Mouse (Mus musculus) liver, embryonic 18 days (tissue): ENCODE results near the gene Itprip. TPM values are rescaled to one million over a fixed set of nuclear protein-coding genes. Genes with fewer than 3 reads are reported as not detected.

Experiments
- polyA plus RNA-seq: library from polyadenylated mRNA; depleted of rRNA; stranded (reverse); fragments of >200 nt; gene quantifications from 2 replicates; pipeline ENCODE4 v1.2.3, GENCODE M21; 2012; rRNA removed

Itprip gene
- polyA plus RNA-seq: 2.9 and 3.3 TPM in 2 replicates

DNA sequence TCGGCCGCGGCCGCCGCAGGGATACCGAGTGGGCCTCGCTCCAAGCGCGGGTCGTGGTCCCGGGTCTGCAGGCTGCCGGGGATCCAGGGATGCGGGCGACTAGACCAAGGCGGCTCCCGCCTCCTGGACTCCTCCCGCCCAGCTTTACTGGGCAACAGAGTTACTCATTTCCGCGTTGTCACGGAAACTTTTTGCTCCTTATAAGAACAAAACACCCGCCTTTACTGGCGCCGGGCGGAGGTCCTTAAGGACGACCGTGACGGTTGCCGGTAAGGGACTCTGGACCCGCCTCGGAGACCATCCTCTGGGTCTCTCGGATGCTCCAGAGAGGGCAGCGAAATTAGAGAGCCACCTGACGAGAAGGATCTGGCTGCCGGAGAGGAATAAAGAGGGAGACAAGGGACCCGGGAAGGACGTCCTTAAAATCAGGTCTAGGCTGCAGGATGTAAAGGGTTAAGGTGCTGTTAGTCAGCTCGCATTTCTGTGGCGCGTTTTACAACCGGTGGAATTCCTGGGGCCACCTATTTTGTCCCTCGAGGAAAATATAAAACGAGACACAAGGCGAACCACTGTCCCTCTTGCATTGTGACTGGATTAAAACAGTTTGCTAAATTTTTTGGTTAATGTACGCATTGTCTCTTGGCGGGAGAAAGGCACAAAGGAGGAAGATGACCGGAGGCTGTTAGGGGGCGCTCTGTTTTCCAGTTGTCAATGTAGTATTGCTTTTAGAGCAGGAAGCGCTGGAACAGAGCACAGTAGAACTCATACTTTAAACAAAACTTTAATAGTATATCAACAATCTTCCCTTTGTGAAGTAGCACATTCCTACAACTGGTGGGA, at the start of gene Itprip, which contains the start of gene Cfap43:
Itprip (minus strand) TSS at position 174 of the 840 bp plus-strand sequence.
Cfap43 (minus strand) TSS at position 162 of the 840 bp plus-strand sequence.

DNA sequence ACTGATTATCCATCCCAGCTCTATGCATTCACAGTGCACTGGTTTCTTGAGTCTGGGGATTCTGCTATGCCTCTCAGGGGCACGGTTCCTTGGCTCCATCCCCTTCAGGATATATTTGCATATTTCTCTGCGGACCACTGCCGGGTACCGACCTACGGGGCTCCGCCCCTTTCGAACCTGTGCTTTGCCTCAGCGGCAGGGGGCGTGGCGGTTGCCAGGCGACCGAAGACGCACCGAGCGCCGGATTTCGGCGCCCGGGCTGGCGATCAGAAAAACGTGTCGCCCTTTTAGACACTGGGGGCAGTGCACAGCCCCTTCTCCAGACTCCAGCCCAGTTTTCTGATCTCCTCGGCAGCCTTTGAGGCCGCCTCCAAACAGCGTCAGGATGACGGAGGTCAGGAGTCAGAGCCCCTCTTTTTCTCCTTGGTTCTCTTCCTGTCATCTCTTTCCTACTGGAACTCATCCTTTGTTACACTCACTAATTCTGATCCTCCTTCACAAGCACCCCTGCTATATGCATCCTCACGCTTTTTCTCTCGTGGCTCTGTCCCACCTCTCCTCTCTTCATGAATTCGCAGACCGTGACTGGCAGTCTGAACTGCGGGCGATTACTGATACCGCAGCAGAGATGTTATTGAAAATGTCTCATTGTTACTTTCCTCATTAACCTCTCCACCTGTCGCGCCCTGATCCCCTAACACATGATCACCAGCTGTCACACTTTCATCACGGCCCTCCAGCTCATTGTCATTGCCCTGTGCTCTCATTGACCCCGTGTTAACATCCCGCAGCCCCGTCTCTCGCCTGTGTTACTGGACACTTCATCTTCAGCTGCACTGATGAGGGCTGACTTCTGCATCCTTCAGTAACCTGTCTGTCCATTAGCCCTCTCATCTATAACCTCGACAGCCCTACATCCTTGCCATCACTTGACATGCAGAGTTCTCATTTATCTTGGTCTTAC, 18.6 kb upstream of the Itprip start, which contains the start of gene Cfap58:
Cfap58 (plus strand) TSS at position 233 of the 964 bp plus-strand sequence.

DNA sequence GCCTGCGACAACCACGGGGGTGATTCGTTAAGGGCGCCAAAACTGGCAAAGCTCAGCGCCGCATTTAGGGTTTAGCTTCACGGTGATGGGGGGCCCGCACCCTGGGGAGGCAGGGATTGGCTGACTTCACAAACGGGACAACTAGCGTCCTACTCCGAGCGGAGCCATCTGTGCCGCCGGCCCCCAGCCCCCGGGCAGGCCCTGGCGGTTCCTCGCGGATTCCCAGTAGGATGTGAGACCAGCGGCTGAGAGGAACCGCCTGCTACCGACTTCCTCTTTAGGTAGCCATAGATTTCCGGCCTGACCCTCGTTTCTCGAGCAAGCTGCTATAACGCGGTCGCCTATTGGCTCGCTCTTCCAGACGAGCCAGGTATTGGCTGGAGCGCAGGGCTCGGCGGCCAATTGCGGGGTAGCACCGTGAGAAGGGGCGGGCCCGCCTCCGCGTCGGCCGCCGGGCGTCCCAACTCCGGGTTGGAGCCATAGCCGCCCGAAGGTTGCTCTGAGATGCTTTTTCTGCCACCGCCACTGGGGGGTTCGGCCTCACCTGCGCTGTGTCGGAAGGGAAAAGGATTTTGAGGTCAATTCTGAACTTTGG, 53.6 kb downstream of the Itprip start, which contains the start of gene Gsto2:
Gsto2 (plus strand) TSS at position 182 of the 595 bp plus-strand sequence.

DNA sequence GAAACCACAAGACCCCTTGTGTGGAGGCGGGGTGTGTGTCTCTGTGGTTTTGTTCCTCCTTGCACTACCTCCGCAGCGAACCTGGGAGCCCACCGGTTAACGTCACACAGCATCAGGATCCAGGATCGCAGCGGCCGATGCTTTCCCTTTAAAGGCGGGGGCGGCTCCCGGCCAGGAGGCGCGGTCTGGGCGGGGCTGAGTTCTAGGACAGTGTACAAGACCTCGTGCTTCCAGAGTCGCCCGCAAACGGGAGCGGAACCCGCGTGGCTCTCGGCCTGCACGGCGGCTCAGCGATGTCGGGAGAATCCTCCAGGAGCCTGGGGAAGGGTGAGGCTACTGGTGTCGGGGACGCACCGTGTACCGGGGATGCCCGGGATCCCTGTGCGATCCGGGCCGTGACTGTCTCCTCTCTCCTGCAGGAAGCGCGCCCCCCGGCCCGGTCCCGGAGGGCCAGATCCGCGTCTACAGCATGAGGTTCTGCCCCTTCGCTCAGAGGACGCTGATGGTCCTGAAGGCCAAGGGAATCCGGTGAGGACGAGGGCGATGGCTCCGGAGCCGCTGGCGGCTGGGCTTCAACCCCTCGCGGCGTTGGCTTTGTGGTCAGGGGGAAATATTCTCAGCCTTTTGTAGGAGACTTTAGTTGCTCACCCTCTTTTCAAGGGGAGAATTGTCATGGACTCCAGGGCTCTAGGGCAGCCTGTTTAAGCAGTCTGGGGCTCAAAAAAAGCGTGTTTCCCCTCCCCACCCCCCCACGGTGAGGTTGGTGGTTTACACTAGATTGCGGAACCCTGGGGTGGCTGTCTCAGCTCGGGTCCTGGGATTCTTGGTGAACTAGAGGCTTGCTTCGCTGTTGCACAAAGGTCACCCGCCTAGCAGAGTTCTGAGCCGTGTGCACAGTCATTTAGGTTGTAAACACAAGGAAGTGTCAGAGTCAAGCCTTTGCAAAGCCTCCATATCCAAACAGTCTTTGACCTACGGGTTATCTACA, 64.0 kb downstream of the Itprip start, which contains the start of gene Gsto1:
Gsto1 (plus strand) TSS at position 175 of the 988 bp plus-strand sequence.

Other genes starting within 250 kb of the Itprip start
- gene Col17a1, start 227.2 kb downstream of the Itprip start, polyA plus RNA-seq: 0.11 and 0.13 TPM in 2 replicates
- 28.4 and 30.6 TPM in 2 replicates for gene Sfr1, start 187.6 kb downstream of the Itprip start, polyA plus RNA-seq
- 67.3 and 92.3 TPM in 2 replicates for gene Gsto1, start 64.3 kb downstream of the Itprip start, polyA plus RNA-seq
- gene Gsto2, start 53.8 kb downstream of the Itprip start, polyA plus RNA-seq: 0.17 and 0.30 TPM in 2 replicates
- gene Cfap43, start within 50 bp of the Itprip start, polyA plus RNA-seq: 0.02 and 0.03 TPM in 2 replicates
- not detected in 2 replicates for gene Cfap58, start 18.4 kb upstream of the Itprip start, polyA plus RNA-seq